Mouse (Mus musculus) kidney, adult 2 months (tissue): ENCODE results near the gene Plekhg2.

Source experiments
- CTCF ChIP-seq: fragments of 200-500 bp; conservative IDR thresholded peaks from 2 replicates; pipeline ENCODE4 v1.5.1; 2011; ENCODE audit warnings: low read depth, mild to moderate bottlenecking, control low read depth, low read length, moderate library complexity, mixed read lengths; ENCODE audit not compliant: insufficient read depth, insufficient read length
- POLR2A ChIP-seq: fragments of 200-500 bp; IDR thresholded peaks from one replicate; pipeline ENCODE4 v1.6.1; 2011; ENCODE audit warnings: low read depth, low read length, control low read depth

- TF ChIP-seq CTCF (no peak), POLR2A (no peak)
Observed at GRCm38 (mm10) chr7:28341381-28341780, 31.0 kb downstream of the Plekhg2 start.
